Mouse (Mus musculus): ENCODE measurements around the gene Lin7a.

Lin7a gene

DNA sequence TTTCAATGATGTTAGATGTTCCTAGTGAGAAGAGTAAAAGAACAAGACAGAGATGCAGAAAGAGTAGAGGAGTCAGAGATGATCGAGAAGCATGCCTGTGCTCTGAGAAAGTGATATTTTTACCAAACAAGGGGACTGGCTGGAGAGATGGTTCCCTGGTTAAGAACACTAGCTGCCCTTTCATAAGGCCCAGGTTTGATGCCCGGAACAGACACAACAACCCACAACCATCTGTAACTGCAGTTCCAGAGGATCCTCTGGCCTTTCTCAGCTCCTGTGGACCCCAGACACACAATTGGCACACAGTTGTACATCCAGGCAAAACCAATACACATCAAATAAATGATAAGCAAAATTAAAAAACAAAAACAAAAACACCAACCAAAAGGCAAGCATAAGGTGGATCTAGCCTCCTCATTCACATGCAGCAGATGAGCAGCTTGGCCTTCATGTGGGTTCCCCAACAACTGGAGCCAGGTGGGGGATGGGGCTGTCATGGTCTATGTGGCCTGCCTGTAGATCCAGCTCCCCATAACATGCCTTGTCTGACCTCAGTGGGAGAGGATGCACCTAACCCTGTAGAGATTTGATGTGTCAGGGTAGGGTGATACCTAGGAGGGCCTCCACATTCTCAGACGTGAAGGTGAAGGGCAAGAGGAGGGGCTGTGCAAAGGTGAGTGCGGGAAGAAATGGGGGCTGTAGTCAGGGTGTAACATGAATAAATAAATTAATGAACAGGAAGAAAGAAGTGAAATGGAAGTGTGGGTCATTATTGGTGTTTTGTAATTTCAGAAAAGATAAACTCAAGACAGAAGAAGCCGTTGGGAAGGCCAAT is 178.2 kb downstream of the Lin7a start:
- in situ Hi-C loops (cut with MseI, MboI): loop anchor here in 1 of 2 experiments (10.0 kb wide), 1 partner anchor 255 kb away; no protein-coding TSS in a partner anchor

DNA sequence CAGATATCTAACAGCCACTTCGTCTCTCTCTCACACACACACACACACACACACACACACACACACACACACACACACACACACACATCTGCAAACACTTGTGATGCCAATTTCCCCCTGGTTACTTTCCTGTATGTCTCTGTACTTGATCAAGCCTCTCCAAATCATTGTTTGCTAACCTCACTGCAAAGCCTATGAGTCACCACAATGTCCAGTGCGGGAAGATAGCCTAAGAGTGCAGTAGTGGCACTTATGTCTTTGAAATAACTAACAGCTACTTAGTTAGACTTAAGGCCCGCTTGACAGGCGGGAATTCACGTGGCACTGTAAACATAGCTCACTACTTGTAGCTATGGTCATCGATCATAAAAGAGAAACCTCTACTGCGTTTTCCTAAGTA is 196.3 kb downstream of the Lin7a start:
- in situ Hi-C loops (cut with MseI, MboI): no loop called here
